Mouse (Mus musculus): ENCODE data around the gene Prss48. TPM values are rescaled to one million over a fixed set of nuclear protein-coding genes. Genes with fewer than 3 reads are reported as not detected.

The Prss48 gene
- polyA plus RNA-seq, 1 experiment from 2014 or later: not detected

- no peak overlapping the region for H3K4me3 ChIP-seq
These were observed 36.8 kb downstream of the Prss48 start for GRCm38 (mm10) chr3:85965479-85965878.

GRCm38 (mm10) chr3:85961134-85961533 is 41.2 kb downstream of the Prss48 start:
- Histone ChIP-seq H3K4me2 (replicated peaks) (no peak overlapping the region), H3K4me1 (no peaks in the 10 kb centered on the region), H3K27me3 (no peaks in the 10 kb centered on the region), H3K27ac (no peak overlapping the region), H3K9ac (no peak overlapping the region), H3K9me3 (replicated peaks) (0 out of 2 replicates have a peak, but pooled peaks cover 2% of the 10 kb centered on the region), H3K36me3 (no peaks in the 10 kb centered on the region), H3K4me3 (no peak overlapping the region)
- no peak for ATAC-seq (ENCODE audit: low FRiP score)
- 49% methylated on average over 5 of the region's 5 CpGs for WGBS

More at GRCm38 (mm10) chr3:85965479-85965878, 36.8 kb downstream of the Prss48 start:
- no peak for ATAC-seq (ENCODE audit: low FRiP score)
- no peak overlapping the region for H3K9ac ChIP-seq
- no peaks in the 10 kb centered on the region; the same call in 1 of the 2 replicates for H3K27me3 ChIP-seq
- no peak overlapping the region for H3K4me2 ChIP-seq (replicated peaks)
- no peaks in the 10 kb centered on the region for H3K36me3 ChIP-seq
- H3K9me3 ChIP-seq (replicated peaks): 0 out of 2 replicates have a peak, but pooled peaks cover 2% of the 10 kb centered on the region
- H3K4me1 ChIP-seq: peaks cover 3% of the 10 kb centered on the region; the same call in 1 of the 2 replicates
- 88% methylated on average over 4 of the region's 4 CpGs for WGBS
- no peak overlapping the region for H3K27ac ChIP-seq

- H3K4me1 ChIP-seq: no peaks in the 10 kb centered on the region
- no peaks in the 10 kb centered on the region for H3K36me3 ChIP-seq
- WGBS: 90% methylated on average over 1 of the region's 1 CpGs
- no peak overlapping the region for H3K27ac ChIP-seq
- H3K4me2 ChIP-seq (replicated peaks): no peak overlapping the region
- H3K4me3 ChIP-seq: no peak overlapping the region
- 0 out of 2 replicates have a peak, but pooled peaks cover 2% of the 10 kb centered on the region for H3K9me3 ChIP-seq (replicated peaks)
- no peak for ATAC-seq (ENCODE audit: low FRiP score)
- no peaks in the 10 kb centered on the region for H3K27me3 ChIP-seq
- no peak overlapping the region for H3K9ac ChIP-seq
These were observed 42.6 kb downstream of the Prss48 start for GRCm38 (mm10) chr3:85959669-85960068.

GRCm38 (mm10) chr3:85955704-85956103 is 46.6 kb downstream of the Prss48 start:
- H3K27ac ChIP-seq: no peak overlapping the region
- WGBS: 76% methylated on average over 5 of the region's 5 CpGs
- H3K27me3 ChIP-seq: no peaks in the 10 kb centered on the region

GRCm38 (mm10) chr3:85955269-85955668 is 47.0 kb downstream of the Prss48 start:
- Histone ChIP-seq H3K27ac (no peak overlapping the region), H3K4me2 (replicated peaks) (no peak overlapping the region), H3K9ac (no peak overlapping the region), H3K9me3 (replicated peaks) (no peaks in the 10 kb centered on the region), H3K4me3 (no peak overlapping the region), H3K36me3 (no peaks in the 10 kb centered on the region), H3K4me1 (no peaks in the 10 kb centered on the region), H3K27me3 (no peaks in the 10 kb centered on the region)
- no peak for ATAC-seq (ENCODE audit: low FRiP score)
- 92% methylated on average over 9 of the region's 9 CpGs for WGBS

More at GRCm38 (mm10) chr3:85955704-85956103, 46.6 kb downstream of the Prss48 start:
- Histone ChIP-seq H3K4me1 (no peaks in the 10 kb centered on the region), H3K36me3 (no peaks in the 10 kb centered on the region), H3K4me3 (no peak overlapping the region), H3K4me2 (replicated peaks) (no peak overlapping the region), H3K9me3 (replicated peaks) (no peaks in the 10 kb centered on the region), H3K9ac (no peak overlapping the region)
- no peak for ATAC-seq (ENCODE audit: low FRiP score)

GRCm38 (mm10) chr3:85952696-85953283 is 49.5 kb downstream of the Prss48 start:
- no peak overlapping the region for H3K27ac ChIP-seq

GRCm38 (mm10) chr3:85950914-85951313 is 51.4 kb downstream of the Prss48 start:
- 93% methylated on average over 4 of the region's 4 CpGs for WGBS
- H3K4me3 ChIP-seq: no peak overlapping the region
- no peak overlapping the region for H3K4me2 ChIP-seq (replicated peaks)
- peaks cover 6% of the 10 kb centered on the region; the same call in 1 of the 2 replicates for H3K9me3 ChIP-seq (replicated peaks)
- no peaks in the 10 kb centered on the region for H3K27me3 ChIP-seq
- H3K4me1 ChIP-seq: no peaks in the 10 kb centered on the region
- H3K36me3 ChIP-seq: no peaks in the 10 kb centered on the region
- ATAC-seq (ENCODE audit: low FRiP score): no peak
- H3K27ac ChIP-seq: no peak overlapping the region
- H3K9ac ChIP-seq: no peak overlapping the region

More at GRCm38 (mm10) chr3:85952696-85953283, 49.5 kb downstream of the Prss48 start:
- no peak for ATAC-seq (ENCODE audit: low FRiP score)
- Histone ChIP-seq H3K4me3 (no peak overlapping the region), H3K4me1 (no peaks in the 10 kb centered on the region), H3K9me3 (replicated peaks) (peaks cover 6% of the 10 kb centered on the region; the same call in 1 of the 2 replicates), H3K36me3 (no peaks in the 10 kb centered on the region), H3K4me2 (replicated peaks) (no peak overlapping the region), H3K9ac (no peak overlapping the region), H3K27me3 (no peaks in the 10 kb centered on the region)
- 87% methylated on average over 10 of the region's 10 CpGs for WGBS

Other genes with a start within 250 kb of the Prss48 start
- gene Fam160a1, start 185.2 kb downstream of the Prss48 start, polyA plus RNA-seq (2016; fragmentation: Nextera tagmentation; extraction: Ambion mirVana): 1.6 and 1.7 TPM in 2 replicates
- 0.46 and 0.50 TPM in 2 replicates for gene Glt28d2, start 115.0 kb downstream of the Prss48 start, polyA plus RNA-seq (2016; fragmentation: Nextera tagmentation; extraction: Ambion mirVana)
- gene Gm37240, start 115.0 kb downstream of the Prss48 start, polyA plus RNA-seq (2016; fragmentation: Nextera tagmentation; extraction: Ambion mirVana): 1.4 and 3.3 TPM in 2 replicates
- 13.9 and 15.4 TPM in 2 replicates for gene Sh3d19, start 31.4 kb downstream of the Prss48 start, polyA plus RNA-seq (2016; fragmentation: Nextera tagmentation; extraction: Ambion mirVana)
- 842 and 871 TPM in 2 replicates for gene Rps3a1, start 140.2 kb upstream of the Prss48 start, polyA plus RNA-seq (2016; fragmentation: Nextera tagmentation; extraction: Ambion mirVana)
- 8.4 and 8.8 TPM in 2 replicates for gene Lrba, start 222.2 kb upstream of the Prss48 start, polyA plus RNA-seq (2016; fragmentation: Nextera tagmentation; extraction: Ambion mirVana)